In genomic region chr17:69155034-69155433, GRCm38 (mm10) we compare ENCODE assay signal across 29 mouse cellular contexts.
DNase-seq lines count a peak whose midpoint lies in the region; ATAC-seq and TF ChIP-seq lines count a peak whose summit lies in the region.
"Had no signal": no experiment of that assay in that cellular context is flagged by ENCODE, and none has a peak within 500 bp of the region (broad histone marks: within the 10 kb centered on the region; RNA-seq: fewer than 3 reads in every experiment).

No protein-coding gene starts in this region.

- H3K9me3 ChIP-seq in forebrain, postnatal 0 days (ENCODE audit: low read length) = no peaks in the 10 kb centered on the region
- H3K9me3 ChIP-seq: embryonic facial prominence, embryonic 12.5 days; heart, embryonic 13.5 days; hindbrain, embryonic 10.5 days; kidney, embryonic 15.5 days; liver, embryonic 12.5 days had no signal

- WGBS in forebrain, postnatal 0 days = 64% methylated on average over 8 of the region's 8 CpGs

- H3K4me1 ChIP-seq in forebrain, postnatal 0 days (ENCODE audit: insufficient read depth) = no peaks in the 10 kb centered on the region
- H3K4me1 ChIP-seq: liver, embryonic 12.5 days had no signal

- H3K4me3 ChIP-seq in layer of hippocampus, adult 2 months = no peak overlapping the region
- no peak overlapping the region for H3K4me3 ChIP-seq in forebrain, postnatal 0 days (ENCODE audit: low read depth, low read length)
- H3K4me3 ChIP-seq: embryonic facial prominence, embryonic 12.5 days; heart, embryonic 13.5 days; hindbrain, embryonic 10.5 days; kidney, embryonic 15.5 days; liver, embryonic 12.5 days had no signal

- no peak for TF ChIP-seq CTCF in layer of hippocampus, adult 2 months (conservative IDR thresholded peaks at IDR 0.05)
- TF ChIP-seq CTCF in forebrain, postnatal 0 days (IDR thresholded peaks at IDR 0.05; ENCODE audit: low read depth) = no peak

- no peak overlapping the region for H3K4me2 ChIP-seq in forebrain, postnatal 0 days (ENCODE audit: low read depth)
- H3K4me2 ChIP-seq: embryonic facial prominence, embryonic 12.5 days; kidney, embryonic 15.5 days; liver, embryonic 12.5 days; midbrain, embryonic 11.5 days had no signal

- H3K27ac ChIP-seq in layer of hippocampus, adult 2 months = no peak overlapping the region
- H3K27ac ChIP-seq in forebrain, postnatal 0 days (ENCODE audit: low read depth, low read length) = no peak overlapping the region
- H3K27ac ChIP-seq: embryonic facial prominence, embryonic 12.5 days; heart, embryonic 13.5 days; hindbrain, embryonic 10.5 days; kidney, embryonic 15.5 days; liver, embryonic 12.5 days had no signal

- H3K9ac ChIP-seq in forebrain, postnatal 0 days = no peak overlapping the region
- H3K9ac ChIP-seq: embryonic facial prominence, embryonic 12.5 days; kidney, embryonic 15.5 days; liver, embryonic 12.5 days; liver, postnatal 0 days had no signal

- H3K36me3 ChIP-seq in forebrain, postnatal 0 days (ENCODE audit: insufficient read depth) = no peaks in the 10 kb centered on the region
- H3K36me3 ChIP-seq: embryonic facial prominence, embryonic 12.5 days; heart, embryonic 13.5 days; hindbrain, embryonic 10.5 days; kidney, embryonic 15.5 days; liver, embryonic 12.5 days had no signal

- no peak for ATAC-seq in forebrain, postnatal 0 days
- ATAC-seq: forebrain, embryonic 14.5 days; hindbrain, embryonic 16.5 days; liver, embryonic 12.5 days; liver, postnatal 0 days; midbrain, embryonic 16.5 days; Patski had no signal

- peak; percentile 39 to 44 for DNase-seq in layer of hippocampus, adult 2 months (ENCODE audit: low spot score in 2 of 2)
- no peak for DNase-seq in layer of hippocampus, postnatal 25 days (ENCODE audit: extremely low spot score in 1 of 2, low spot score in 1 of 2)
- peak; percentile 33 to 55 for DNase-seq in right cerebral cortex, adult 2 months (ENCODE audit: low spot score in 2 of 2)
- no peak for DNase-seq in right cerebral cortex, postnatal 14 days
- DNase-seq in brain, adult 2 months (ENCODE audit: low read depth, low spot score) = peak; percentile 79
- no peak for DNase-seq in forebrain, postnatal 0 days
- DNase-seq: adrenal gland, postnatal 10 days; cerebellum, adult 11 months; cerebellum, adult 9-10 months; embryo, embryonic 11 days; heart, postnatal 14 days; kidney, adult 18-20 months; kidney, postnatal 25 days; liver, postnatal 0 days; lung, postnatal 36 days; spleen, adult 18-20 months; thymus, adult 2 months; thymus, postnatal 36 days had no signal

- no peaks in the 10 kb centered on the region for H3K27me3 ChIP-seq in forebrain, postnatal 0 days (ENCODE audit: insufficient read depth, low read length)
- H3K27me3 ChIP-seq: CH12.LX; embryonic facial prominence, embryonic 12.5 days; heart, embryonic 13.5 days; Patski had no signal

Comparison
In these comparisons a context has a peak if more than half of its experiments do, and no peak if none do; other contexts are left out.
1. DNase-seq: peak in layer of hippocampus, adult 2 months (2 of 2), right cerebral cortex, adult 2 months (2 of 2) and brain, adult 2 months (single experiment); none in layer of hippocampus, postnatal 25 days (0 of 2), right cerebral cortex, postnatal 14 days (single experiment) and forebrain, postnatal 0 days (single experiment).